In genomic region chr13:44231403-44231802, GRCm38 (mm10) we compare ENCODE assay signal across 11 mouse cellular contexts.
DNase-seq lines count a peak whose midpoint lies in the region; ATAC-seq and TF ChIP-seq lines count a peak whose summit lies in the region.
"Had no signal": no experiment of that assay in that cellular context is flagged by ENCODE, and none has a peak within 500 bp of the region (broad histone marks: within the 10 kb centered on the region; RNA-seq: fewer than 3 reads in every experiment).

No protein-coding gene starts in this region.

- no peak for TF ChIP-seq POLR2A in heart, adult 2 months (IDR thresholded peaks at IDR 0.05; ENCODE audit: insufficient read depth, low read depth, low read length)
- TF ChIP-seq POLR2A in brain, embryonic 14.5 days (IDR thresholded peaks at IDR 0.05; ENCODE audit: borderline replicate concordance, extremely low read depth, insufficient read depth, insufficient read length, poor library complexity, severe bottlenecking), result no peak

- no peaks in the 10 kb centered on the region for H3K79me2 ChIP-seq in heart, adult 2 months (replicated peaks; ENCODE audit: control insufficient read depth, insufficient read depth, low read length)

- H3K27ac ChIP-seq in heart, adult 2 months, result peak overlapping the region; percentile 92
- H3K27ac ChIP-seq in forebrain, embryonic 14.5 days (ENCODE audit: low read depth, low read length), result peak overlapping the region; percentile 58; the same call in 1 of the 2 replicates
- peak overlapping the region; percentile 69 for H3K27ac ChIP-seq in midbrain, embryonic 13.5 days
- no peak overlapping the region for H3K27ac ChIP-seq in liver, embryonic 12.5 days
- H3K27ac ChIP-seq: intestine, embryonic 15.5 days; lung, embryonic 15.5 days had no signal

- H3K4me1 ChIP-seq in heart, adult 2 months (ENCODE audit: control insufficient read depth, insufficient read depth, low read length), result peaks cover 28% of the 10 kb centered on the region
- peaks cover 47% of the 10 kb centered on the region for H3K4me1 ChIP-seq in forebrain, embryonic 14.5 days (ENCODE audit: control insufficient read depth, insufficient read depth, low read length)
- peaks cover 57% of the 10 kb centered on the region for H3K4me1 ChIP-seq in midbrain, embryonic 13.5 days (replicated peaks)
- no peaks in the 10 kb centered on the region for H3K4me1 ChIP-seq in liver, embryonic 12.5 days

- TF ChIP-seq EP300 in heart, adult 2 months (IDR thresholded peaks at IDR 0.05; ENCODE audit: insufficient read depth, low read depth, low read length), result no peak

- no peak overlapping the region for H3K4me2 ChIP-seq in forebrain, embryonic 14.5 days (ENCODE audit: low read length)
- H3K4me2 ChIP-seq in midbrain, embryonic 13.5 days (replicated peaks), result no peak overlapping the region
- no peak overlapping the region for H3K4me2 ChIP-seq in liver, embryonic 12.5 days
- H3K4me2 ChIP-seq: intestine, embryonic 15.5 days; lung, embryonic 15.5 days had no signal

- no peak overlapping the region for H3K4me3 ChIP-seq in heart, adult 2 months
- no peak overlapping the region for H3K4me3 ChIP-seq in forebrain, embryonic 14.5 days (ENCODE audit: low read depth, low read length)
- no peak overlapping the region for H3K4me3 ChIP-seq in midbrain, embryonic 13.5 days (replicated peaks)
- no peak overlapping the region for H3K4me3 ChIP-seq in liver, embryonic 12.5 days
- H3K4me3 ChIP-seq: intestine, embryonic 15.5 days; lung, embryonic 15.5 days had no signal

- 51% methylated on average over 4 of the region's 4 CpGs for WGBS in heart, adult 2 months
- 18% methylated on average over 4 of the region's 4 CpGs for WGBS in forebrain, embryonic 14.5 days
- WGBS in midbrain, embryonic 13.5 days, result 12% methylated on average over 4 of the region's 4 CpGs
- 64% methylated on average over 4 of the region's 4 CpGs for WGBS in liver, embryonic 12.5 days (ENCODE audit: insufficient replicate concordance)

- intact Hi-C loops in heart, adult 2 months (cut with DNase I), result loop anchor here (5.0 kb wide), 1 partner anchor 556 kb away; no protein-coding TSS in a partner anchor
- intact Hi-C loops in heart, postnatal 36 days (cut with DNase I), result loop anchor here (2.0 to 5.0 kb wide), 4 partner anchors 131 to 434 kb away; no protein-coding TSS in a partner anchor
- intact Hi-C loops in left cerebral cortex, postnatal 14 days (cut with DNase I), result loop anchor here (5.0 kb wide), 1 partner anchor 501 kb away; no protein-coding TSS in a partner anchor

- H3K9me3 ChIP-seq in forebrain, embryonic 14.5 days (replicated peaks; ENCODE audit: control insufficient read depth, low read length), result no peaks in the 10 kb centered on the region
- no peaks in the 10 kb centered on the region for H3K9me3 ChIP-seq in midbrain, embryonic 13.5 days
- no peaks in the 10 kb centered on the region for H3K9me3 ChIP-seq in liver, embryonic 12.5 days (replicated peaks)
- H3K9me3 ChIP-seq: intestine, embryonic 15.5 days; lung, embryonic 15.5 days had no signal

- TF ChIP-seq CTCF in heart, adult 2 months (IDR thresholded peaks at IDR 0.05), result no peak
- TF ChIP-seq CTCF in brain, embryonic 14.5 days (IDR thresholded peaks at IDR 0.05; ENCODE audit: borderline replicate concordance, extremely low read depth, insufficient read depth, insufficient read length), result no peak

- H3K36me3 ChIP-seq in heart, adult 2 months (ENCODE audit: control insufficient read depth, insufficient read depth, low read length), result no peaks in the 10 kb centered on the region
- no peaks in the 10 kb centered on the region for H3K36me3 ChIP-seq in forebrain, embryonic 14.5 days (ENCODE audit: control insufficient read depth, insufficient read depth, low read length)
- no peaks in the 10 kb centered on the region for H3K36me3 ChIP-seq in midbrain, embryonic 13.5 days
- H3K36me3 ChIP-seq in liver, embryonic 12.5 days, result no peaks in the 10 kb centered on the region
- H3K36me3 ChIP-seq: intestine, embryonic 15.5 days; lung, embryonic 15.5 days had no signal

- DNase-seq in heart, adult 2 months, result no peak
- DNase-seq in heart, postnatal 36 days, result no peak
- DNase-seq in brain, embryonic 14.5 days (ENCODE audit: low read depth), result peak; percentile 67
- DNase-seq in forebrain, embryonic 14.5 days (ENCODE audit: low spot score), result no peak
- DNase-seq in thymus, adult 18-20 months, result no peak
- no peak for DNase-seq in left cerebral cortex, postnatal 14 days (ENCODE audit: low spot score in 2 of 2)
- DNase-seq: adrenal gland, postnatal 25 days had no signal

- no peaks in the 10 kb centered on the region for H3K27me3 ChIP-seq in heart, adult 2 months (ENCODE audit: control insufficient read depth, insufficient read depth, low read length)
- H3K27me3 ChIP-seq in forebrain, embryonic 14.5 days (replicated peaks; ENCODE audit: control insufficient read depth, insufficient read depth, low read length), result no peaks in the 10 kb centered on the region
- peaks cover 38% of the 10 kb centered on the region for H3K27me3 ChIP-seq in midbrain, embryonic 13.5 days
- no peaks in the 10 kb centered on the region for H3K27me3 ChIP-seq in liver, embryonic 12.5 days (replicated peaks)
- H3K27me3 ChIP-seq: intestine, embryonic 15.5 days; lung, embryonic 15.5 days had no signal

- H3K9ac ChIP-seq in heart, adult 2 months (ENCODE audit: low read depth, low read length), result peak overlapping the region; percentile 4; the same call in 1 of the 2 replicates
- H3K9ac ChIP-seq in forebrain, embryonic 14.5 days (ENCODE audit: low read length), result no peak overlapping the region
- no peak overlapping the region for H3K9ac ChIP-seq in midbrain, embryonic 13.5 days (replicated peaks)
- no peak overlapping the region for H3K9ac ChIP-seq in liver, embryonic 12.5 days
- H3K9ac ChIP-seq: intestine, embryonic 15.5 days; lung, embryonic 15.5 days had no signal

- no peak for ATAC-seq in forebrain, embryonic 14.5 days
- ATAC-seq in midbrain, embryonic 13.5 days, result peak; percentile 47
- no peak for ATAC-seq in liver, embryonic 12.5 days
- ATAC-seq: intestine, embryonic 15.5 days had no signal
